Mouse (Mus musculus) erythroblast, adult 5-6 weeks (primary cell): Measurements from ENCODE around the gene Rassf2. TPM values are rescaled to one million over a fixed set of nuclear protein-coding genes. Genes with fewer than 3 reads are reported as not detected.

Experiments used
- ATAC-seq: replicated peaks from 2 replicates; pipeline ENCODE4 v1.8.0; 2016; ENCODE audit warnings: moderate number of reproducible peaks, mild to moderate bottlenecking, moderate TSS enrichment, inconsistent platforms; ENCODE audit not compliant: poor library complexity, low FRiP score, severe bottlenecking
- total RNA-seq, 2 experiments: library from RNA; stranded (forward) in 1 of 2; stranded (reverse) in 1 of 2; fragments of 150-400 nt in 1 of 2; fragments of 200-764, 138-1000 nt in 1 of 2; gene quantifications; 2 replicates each; pipeline versions ENCODE4 v1.2.3 to v1.2.4; 2015 to 2017; ENCODE audit warnings: low replicate concordance in 2 of 2

Gene Rassf2
- 12.3 and 12.5 TPM in 2 replicates for total RNA-seq (2015; ENCODE audit: low replicate concordance)
- 10.3 and 12.3 TPM in 2 replicates for total RNA-seq (2017; ENCODE audit: low replicate concordance)

DNA sequence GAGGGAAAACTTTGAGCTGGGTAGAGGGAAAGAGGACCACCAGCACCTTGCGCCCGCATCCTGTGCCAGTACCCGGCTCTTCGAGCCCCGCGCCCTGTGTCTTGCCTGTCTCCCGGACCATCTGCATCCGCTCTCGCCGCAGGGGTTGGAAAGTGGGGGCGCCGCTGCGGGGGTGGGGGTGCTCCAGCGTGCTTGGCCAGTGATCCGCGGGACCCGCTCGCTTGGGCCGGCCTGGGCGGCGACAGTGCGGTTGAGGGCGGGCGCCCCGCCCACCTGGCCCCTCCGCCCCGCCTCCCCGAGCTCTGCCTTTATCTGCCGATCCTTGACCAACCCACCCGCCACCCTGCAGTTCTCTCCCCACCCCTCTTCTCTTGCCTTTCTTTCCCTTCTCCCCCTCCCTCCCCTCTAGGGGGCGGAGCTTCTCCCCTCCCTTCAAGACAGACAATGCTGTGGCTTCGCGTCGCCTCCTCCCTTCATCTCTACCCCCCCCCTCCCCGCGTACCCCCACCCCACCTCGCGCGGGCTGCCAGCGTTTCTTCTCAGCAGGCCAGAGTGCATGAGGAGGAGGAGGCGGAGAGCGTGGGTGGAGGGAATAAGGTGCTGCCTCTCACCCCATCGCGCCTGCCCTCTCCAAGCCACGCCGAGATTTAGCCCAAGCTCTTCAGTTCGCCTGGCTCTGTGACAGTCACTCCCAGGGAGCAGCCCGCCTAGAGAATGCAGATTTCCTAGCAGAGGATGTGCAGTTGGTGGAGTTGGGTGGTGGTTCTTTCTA lies at the start of gene Rassf2:
TSS of gene Rassf2 (minus strand) at position 613 of the 772 bp plus-strand sequence.
- ATAC-seq = no peak

DNA sequence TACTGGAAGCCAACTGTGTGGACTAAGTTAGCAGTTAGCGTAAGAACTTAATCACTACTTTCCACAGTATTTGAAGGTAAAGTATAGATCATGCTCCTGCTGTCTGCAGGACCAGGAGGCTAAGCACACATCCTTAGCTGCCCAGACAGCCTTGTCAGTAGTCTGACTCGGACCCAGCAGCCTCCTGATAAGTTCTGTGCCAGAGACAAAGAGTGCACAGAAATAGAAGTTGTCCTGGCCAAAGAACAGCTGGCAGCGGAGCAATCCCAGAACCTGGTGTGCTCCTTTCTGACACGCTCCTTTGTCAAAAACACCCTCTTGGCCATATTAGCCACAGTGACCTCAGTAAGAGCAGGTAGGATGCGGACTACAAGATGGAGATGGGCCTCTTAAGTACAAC lies 49.1 kb upstream of the Rassf2 start:
- no peak for ATAC-seq

DNA sequence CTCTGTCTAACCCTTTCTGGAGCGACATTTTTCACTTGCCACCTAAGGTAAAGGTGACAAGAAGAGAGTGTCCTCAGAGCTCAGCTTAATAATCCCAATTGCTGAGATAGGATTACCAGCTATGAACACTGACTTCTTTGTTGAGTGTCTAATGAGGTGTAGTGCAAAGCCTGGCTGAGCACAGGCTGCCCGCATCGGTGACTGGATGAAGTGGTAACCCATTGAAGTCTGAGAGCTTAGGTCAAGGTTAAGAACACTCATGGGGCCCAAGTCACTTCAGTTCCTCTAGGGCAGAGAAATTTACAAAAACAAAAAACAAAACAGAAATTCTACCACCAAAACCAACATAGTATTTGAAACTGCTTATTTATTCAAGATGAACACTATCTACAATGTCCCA lies 43.0 kb upstream of the Rassf2 start:
- no peak for ATAC-seq

- no peak for ATAC-seq
Measured at GRCm38 (mm10) chr2:132069985-132070735, 40.1 kb upstream of the Rassf2 start.

- no peak for ATAC-seq
Measured at GRCm38 (mm10) chr2:132064185-132064831, 34.2 kb upstream of the Rassf2 start.

- ATAC-seq = no peak
Measured at GRCm38 (mm10) chr2:132063776-132064175, 33.7 kb upstream of the Rassf2 start.

DNA sequence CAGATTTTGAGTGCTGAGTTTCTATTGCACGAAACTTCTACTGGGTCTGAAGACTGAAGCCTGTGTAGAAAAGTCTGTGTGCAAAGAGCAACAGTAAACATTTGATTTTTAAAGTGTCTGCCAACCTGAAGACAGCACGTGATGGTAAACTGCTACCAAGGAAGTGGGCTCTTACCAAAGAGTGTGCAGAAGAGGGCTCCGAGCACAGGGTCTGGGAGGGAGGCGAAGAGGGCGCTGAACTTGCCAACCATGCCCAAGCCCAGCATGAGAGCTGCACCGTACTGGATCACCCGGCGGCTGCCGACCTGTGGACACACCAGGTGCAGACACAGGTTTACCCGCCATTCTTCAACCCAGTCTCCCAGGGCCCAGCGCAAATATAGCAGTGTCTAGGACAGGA lies 31.8 kb upstream of the Rassf2 start:
- no peak for ATAC-seq

DNA sequence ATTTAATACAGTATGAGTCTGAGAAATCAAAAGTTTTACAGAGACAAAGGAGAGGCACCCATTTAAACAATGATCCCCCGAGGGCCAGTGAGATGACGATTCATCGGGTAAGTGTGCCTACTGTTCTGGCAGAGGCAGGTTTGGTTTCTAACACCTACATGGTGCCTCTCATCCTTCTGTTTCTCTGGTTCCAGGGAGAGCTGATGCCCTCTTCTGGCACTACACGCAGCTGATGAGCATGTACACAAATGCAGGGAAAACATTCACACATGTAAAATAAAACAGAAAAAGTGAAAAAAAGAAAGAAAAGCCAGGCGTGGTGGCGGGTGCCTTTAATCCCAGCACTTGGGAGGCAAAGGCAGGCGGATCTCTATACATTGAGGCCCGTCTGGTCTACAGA lies 29.9 kb upstream of the Rassf2 start:
- no peak for ATAC-seq

- ATAC-seq = no peak
Measured at GRCm38 (mm10) chr2:132055349-132055753, 25.3 kb upstream of the Rassf2 start.

DNA sequence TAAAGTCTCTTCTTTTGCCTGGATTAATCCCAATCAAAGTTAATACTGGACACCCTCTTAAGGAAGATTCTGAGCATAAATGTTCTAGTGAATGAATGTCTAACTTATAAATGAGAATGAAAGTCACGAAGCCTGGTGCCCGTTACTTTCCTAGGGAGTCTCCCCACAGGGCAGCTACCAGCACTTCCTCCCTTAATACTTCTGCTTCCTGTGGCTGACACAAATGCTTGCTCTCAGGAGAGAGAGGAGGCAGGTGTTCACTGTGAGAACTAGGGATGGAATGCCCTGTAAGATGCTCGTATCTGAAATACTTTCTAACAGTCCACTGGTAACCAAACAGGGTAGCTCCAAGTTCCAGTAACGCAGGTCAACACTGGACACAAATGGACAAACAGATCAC lies 23.8 kb upstream of the Rassf2 start:
- ATAC-seq = no peak

DNA sequence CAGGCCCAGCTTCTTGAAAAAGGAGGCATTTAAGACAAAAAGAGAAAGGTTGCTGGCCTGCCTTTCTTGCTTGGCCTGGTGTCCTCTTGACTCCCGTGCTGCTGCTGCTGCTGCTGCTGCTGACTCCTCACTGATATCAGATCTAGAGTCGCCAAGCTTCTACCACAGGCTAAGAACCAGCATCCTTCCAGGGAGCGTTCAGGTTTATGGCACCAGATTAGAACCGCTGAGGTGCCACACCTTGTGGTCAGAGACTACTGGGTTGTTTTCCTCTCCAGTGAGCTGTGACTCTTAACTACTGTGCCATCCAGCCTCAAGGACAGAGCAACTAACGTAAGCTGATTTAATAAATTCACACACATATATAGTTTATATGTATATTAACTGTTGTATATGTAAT lies 21.7 kb upstream of the Rassf2 start:
- no peak for ATAC-seq

DNA sequence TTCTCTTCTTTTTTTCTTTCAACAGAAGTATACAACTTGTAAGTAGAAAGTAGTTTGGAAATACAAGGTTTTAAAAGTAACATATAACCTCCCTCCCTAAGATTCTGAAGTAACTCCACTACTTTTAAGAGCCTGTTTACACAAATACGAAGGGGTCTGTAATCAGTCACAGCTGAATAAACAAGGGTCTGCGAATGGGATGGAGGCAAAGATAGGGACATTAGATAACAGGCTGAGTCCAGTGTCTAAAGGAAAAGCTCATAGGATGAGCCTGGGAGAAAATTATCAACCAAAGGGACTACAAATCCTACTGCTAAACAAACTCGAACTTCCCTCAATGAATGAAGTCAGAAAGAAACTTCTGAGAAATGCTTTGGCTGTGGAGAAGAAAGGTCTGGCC lies 19.9 kb upstream of the Rassf2 start:
- ATAC-seq = no peak

DNA sequence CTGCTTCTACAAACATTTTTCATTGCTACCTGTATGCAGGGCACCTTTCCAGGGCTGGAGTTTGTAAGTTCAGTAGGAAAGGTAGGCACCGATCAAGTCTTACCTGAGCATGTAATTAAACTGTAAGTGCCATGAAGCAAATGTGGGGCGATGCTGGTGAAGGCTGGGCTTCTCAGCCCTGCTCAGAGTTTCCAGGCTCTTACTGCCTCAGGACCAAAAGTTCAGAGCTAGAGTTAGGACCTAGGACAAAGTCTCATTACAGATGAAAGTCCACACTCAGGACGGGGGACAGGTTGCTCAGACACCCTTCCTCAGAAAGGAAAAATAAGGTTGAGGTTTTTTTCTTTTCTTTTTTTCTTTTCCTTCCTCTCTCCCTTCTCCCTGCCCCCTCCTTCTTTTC lies 19.4 kb upstream of the Rassf2 start:
- no peak for ATAC-seq

- no peak for ATAC-seq
Measured at GRCm38 (mm10) chr2:132048143-132048772, 18.2 kb upstream of the Rassf2 start.

- ATAC-seq = no peak
Measured at GRCm38 (mm10) chr2:132047364-132047763, 17.3 kb upstream of the Rassf2 start.

DNA sequence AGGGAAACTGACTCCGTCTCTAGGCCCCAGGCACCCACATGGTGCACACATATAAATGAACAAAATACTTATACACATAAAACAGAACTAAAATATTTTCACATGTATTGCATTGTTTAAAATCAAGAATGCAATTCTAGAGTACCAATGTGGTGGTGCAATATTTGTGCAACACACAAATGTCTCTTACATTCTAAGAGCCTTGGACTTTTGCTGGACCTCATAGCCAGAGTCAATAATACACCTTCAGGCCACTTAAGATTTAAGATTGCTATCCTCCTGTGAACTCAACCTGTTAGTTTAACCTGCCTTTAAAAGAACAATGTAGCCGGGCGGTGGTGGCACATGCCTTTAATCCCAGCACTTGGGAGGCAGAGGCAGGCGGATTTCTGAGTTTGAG lies 16.6 kb upstream of the Rassf2 start:
- no peak for ATAC-seq

DNA sequence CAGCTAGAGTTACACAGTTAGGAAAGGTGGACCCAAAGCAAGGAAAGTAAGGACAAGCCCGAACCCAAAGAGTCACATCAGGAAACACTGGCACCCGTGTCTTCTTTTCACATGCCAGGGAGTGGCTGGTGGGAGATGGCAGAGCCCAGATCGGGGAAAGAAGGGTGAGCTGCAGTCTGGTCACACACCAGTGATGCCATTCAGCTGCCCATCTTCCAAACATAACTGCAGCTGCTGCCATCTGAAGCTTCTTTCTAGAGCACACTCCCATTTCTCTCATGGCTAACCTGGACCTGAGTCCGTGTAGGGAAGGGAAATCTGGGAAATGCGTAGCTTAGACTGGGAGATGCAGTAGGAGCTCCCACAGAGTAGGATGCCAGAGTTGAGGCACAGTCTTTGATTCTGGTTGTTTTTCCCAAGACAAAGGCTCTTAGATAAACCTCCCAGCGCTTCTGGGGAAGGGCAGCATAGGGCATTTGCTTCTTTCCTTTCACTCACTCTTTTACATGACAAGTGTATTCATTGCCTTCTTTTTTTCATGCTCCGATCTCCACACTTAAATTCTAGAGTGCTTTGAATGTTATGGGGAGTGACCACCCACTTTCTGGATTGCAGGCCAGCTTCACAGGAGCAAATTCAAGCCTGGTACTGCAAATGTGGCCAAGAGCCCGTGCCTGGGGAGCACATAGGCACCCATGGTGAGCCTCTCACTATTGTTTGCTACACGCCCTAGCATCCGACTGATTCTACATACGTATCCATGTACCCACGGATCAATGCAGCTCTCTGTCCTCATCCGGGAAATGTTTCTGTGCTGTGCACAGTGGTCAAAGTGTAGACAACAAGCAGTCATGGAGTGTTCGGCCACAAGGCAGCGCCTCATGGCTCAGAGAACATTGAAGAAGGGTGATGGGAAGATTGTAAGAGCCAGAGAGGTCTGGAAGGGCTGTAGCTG lies 14.5 kb upstream of the Rassf2 start:
- ATAC-seq = no peak

DNA sequence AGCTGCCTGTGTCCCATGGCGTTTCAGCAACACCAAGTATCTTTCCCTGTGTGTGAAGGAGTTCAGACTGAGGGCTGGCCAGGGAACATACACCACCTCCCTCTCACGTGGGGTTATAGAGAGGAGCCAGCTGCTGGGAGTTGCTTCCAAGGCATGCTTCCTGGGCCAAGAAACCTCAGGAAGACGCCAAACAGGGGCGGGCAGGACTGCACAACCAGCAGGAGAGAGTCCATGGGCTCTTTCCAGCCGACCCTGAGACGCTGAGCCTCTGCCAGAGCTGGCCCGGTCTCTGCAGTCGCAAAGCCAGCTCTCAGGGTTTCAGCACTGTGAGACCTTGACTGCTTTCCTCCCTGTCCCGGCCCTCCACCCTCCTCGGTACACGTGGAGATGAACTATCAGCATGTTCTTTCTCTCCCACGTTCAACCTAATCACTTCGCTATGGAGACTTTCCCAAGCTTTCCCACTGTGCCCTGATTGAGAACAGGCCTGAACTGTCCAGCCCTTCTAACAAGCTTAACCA lies 13.1 kb upstream of the Rassf2 start:
- ATAC-seq = no peak

- no peak for ATAC-seq
Measured at GRCm38 (mm10) chr2:132039894-132040293, 9.8 kb upstream of the Rassf2 start.
